Mouse (Mus musculus) limb, embryonic 13.5 days (tissue): ENCODE data around the gene Cabin1. TPM values are rescaled to one million over a fixed set of nuclear protein-coding genes. Genes with fewer than 3 reads are reported as not detected.

Experiments
- ATAC-seq: fragments of 200-750 bp; cut with Nextera tagmentation; 2 replicates; pipeline ENCODE4 v1.8.0; 2017; ENCODE audit warnings: low read depth, moderate number of reproducible peaks, moderate TSS enrichment; ENCODE audit not compliant: low FRiP score
- H3K27ac ChIP-seq: fragments of 300-500 bp; sonication (generic); 2 replicates; pipeline ENCODE4 v1.5.1; 2015; ENCODE audit warnings: inconsistent platforms, mild to moderate bottlenecking, moderate library complexity
- H3K27me3 ChIP-seq: fragments of 300-500 bp; sonication (generic); 2 replicates; pipeline ENCODE4 v1.6.1; 2015; ENCODE audit warnings: mild to moderate bottlenecking, inconsistent platforms
- H3K36me3 ChIP-seq: fragments of 300-500 bp; sonication (generic); 2 replicates; pipeline ENCODE4 v1.6.1; 2015; ENCODE audit warnings: inconsistent platforms, mild to moderate bottlenecking, moderate library complexity
- H3K4me1 ChIP-seq: fragments of 300-500 bp; sonication (generic); 2 replicates; pipeline ENCODE4 v1.6.1; 2015; ENCODE audit warnings: inconsistent platforms
- H3K4me2 ChIP-seq: fragments of 300-500 bp; sonication (generic); replicated peaks from 2 replicates; pipeline ENCODE4 v1.6.1; 2015; ENCODE audit warnings: inconsistent platforms, mild to moderate bottlenecking, moderate library complexity
- H3K4me3 ChIP-seq: fragments of 300-500 bp; sonication (generic); 2 replicates; pipeline ENCODE4 v1.5.1; 2015; ENCODE audit warnings: moderate library complexity, mild to moderate bottlenecking, inconsistent platforms
- H3K9ac ChIP-seq: fragments of 300-500 bp; sonication (generic); 2 replicates; pipeline ENCODE4 v1.6.1; 2015; ENCODE audit warnings: mild to moderate bottlenecking, inconsistent platforms
- H3K9me3 ChIP-seq: fragments of 300-500 bp; sonication (generic); 2 replicates; pipeline ENCODE4 v1.6.1; 2016; ENCODE audit warnings: inconsistent platforms
- WGBS: fragments of 180-500 bp; shearing (Covaris S2); methylation state at CpG from one replicate; pipeline ENCODE4 v1.1.7; 2015; 5-methylcytosine and 5-hydroxymethylcytosine counted together
- polyA plus RNA-seq: library from polyadenylated mRNA; unstranded; fragments of >200 nt; fragmentation: Nextera tagmentation; extraction: Ambion mirVana; gene quantifications from 2 replicates; pipeline ENCODE4 v1.2.1, GENCODE M21; 2015

The Cabin1 gene
- polyA plus RNA-seq, 1 experiment from 2014 or later = 32.5 TPM

- WGBS = 87% methylated on average over 3 of the region's 3 CpGs
- Histone ChIP-seq H3K36me3 (peaks cover 26% of the 10 kb centered on the region), H3K4me1 (peaks cover 15% of the 10 kb centered on the region), H3K9ac (no peak overlapping the region), H3K9me3 (no peaks in the 10 kb centered on the region), H3K4me2 (peak overlapping the region; percentile 45; the same call in 1 of the 2 replicates), H3K27ac (no peak overlapping the region), H3K4me3 (no peak overlapping the region), H3K27me3 (no peaks in the 10 kb centered on the region)
- ATAC-seq = no peak
These were observed 1.7 kb downstream of the Cabin1 start for GRCm38 (mm10) chr10:75762413-75762812.

- H3K4me3 ChIP-seq = no peak overlapping the region
- H3K4me1 ChIP-seq = peaks cover 15% of the 10 kb centered on the region
- H3K9me3 ChIP-seq = no peaks in the 10 kb centered on the region
- no peaks in the 10 kb centered on the region for H3K27me3 ChIP-seq
- H3K27ac ChIP-seq = no peak overlapping the region
- H3K36me3 ChIP-seq = peaks cover 26% of the 10 kb centered on the region
- 98% methylated on average over 3 of the region's 3 CpGs for WGBS
- H3K4me2 ChIP-seq = no peak overlapping the region
- no peak for ATAC-seq
- no peak overlapping the region for H3K9ac ChIP-seq
These were observed 3.8 kb downstream of the Cabin1 start for GRCm38 (mm10) chr10:75760311-75760710.

GRCm38 (mm10) chr10:75756719-75757118, 7.4 kb downstream of the Cabin1 start:
- Histone ChIP-seq H3K36me3 (peaks cover 62% of the 10 kb centered on the region), H3K9ac (no peak overlapping the region), H3K9me3 (no peaks in the 10 kb centered on the region), H3K4me3 (no peak overlapping the region), H3K27me3 (no peaks in the 10 kb centered on the region), H3K27ac (no peak overlapping the region), H3K4me2 (no peak overlapping the region), H3K4me1 (no peaks in the 10 kb centered on the region)
- no peak for ATAC-seq
- WGBS = 94% methylated on average over 11 of the region's 11 CpGs

GRCm38 (mm10) chr10:75744017-75744416, 20.1 kb downstream of the Cabin1 start:
- Histone ChIP-seq H3K4me2 (no peak overlapping the region), H3K27ac (no peak overlapping the region), H3K4me1 (no peaks in the 10 kb centered on the region), H3K4me3 (no peak overlapping the region), H3K9me3 (no peaks in the 10 kb centered on the region), H3K9ac (no peak overlapping the region), H3K36me3 (peaks cover 95% of the 10 kb centered on the region), H3K27me3 (no peaks in the 10 kb centered on the region)
- 40% methylated on average over 3 of the region's 3 CpGs for WGBS
- peak; percentile 88 for ATAC-seq

GRCm38 (mm10) chr10:75743369-75743768, 20.8 kb downstream of the Cabin1 start:
- H3K36me3 ChIP-seq = peaks cover 96% of the 10 kb centered on the region
- H3K9me3 ChIP-seq = no peaks in the 10 kb centered on the region
- no peak overlapping the region for H3K9ac ChIP-seq
- H3K4me1 ChIP-seq = no peaks in the 10 kb centered on the region
- H3K27me3 ChIP-seq = no peaks in the 10 kb centered on the region
- H3K4me3 ChIP-seq = no peak overlapping the region
- WGBS = 91% methylated on average over 12 of the region's 12 CpGs
- ATAC-seq = no peak
- no peak overlapping the region for H3K4me2 ChIP-seq
- H3K27ac ChIP-seq = no peak overlapping the region

GRCm38 (mm10) chr10:75740866-75741265, 23.3 kb downstream of the Cabin1 start:
- ATAC-seq = no peak
- no peak overlapping the region for H3K4me3 ChIP-seq
- H3K9ac ChIP-seq = no peak overlapping the region
- H3K27ac ChIP-seq = no peak overlapping the region
- peaks cover 94% of the 10 kb centered on the region for H3K36me3 ChIP-seq
- H3K4me1 ChIP-seq = no peaks in the 10 kb centered on the region
- H3K4me2 ChIP-seq = no peak overlapping the region
- H3K27me3 ChIP-seq = no peaks in the 10 kb centered on the region
- 91% methylated on average over 3 of the region's 3 CpGs for WGBS
- H3K9me3 ChIP-seq = no peaks in the 10 kb centered on the region

GRCm38 (mm10) chr10:75725449-75725848, 38.7 kb downstream of the Cabin1 start:
- WGBS = 86% methylated on average over 7 of the region's 7 CpGs
- no peak overlapping the region for H3K4me3 ChIP-seq
- H3K9me3 ChIP-seq = no peaks in the 10 kb centered on the region
- H3K9ac ChIP-seq = no peak overlapping the region
- no peak for ATAC-seq
- H3K4me2 ChIP-seq = no peak overlapping the region
- no peaks in the 10 kb centered on the region for H3K27me3 ChIP-seq
- H3K4me1 ChIP-seq = no peaks in the 10 kb centered on the region
- H3K27ac ChIP-seq = no peak overlapping the region
- H3K36me3 ChIP-seq = peaks cover 89% of the 10 kb centered on the region

GRCm38 (mm10) chr10:75720215-75720614, 43.9 kb downstream of the Cabin1 start:
- Histone ChIP-seq H3K4me1 (no peaks in the 10 kb centered on the region), H3K9ac (no peak overlapping the region), H3K36me3 (peaks cover 92% of the 10 kb centered on the region), H3K9me3 (no peaks in the 10 kb centered on the region), H3K4me2 (no peak overlapping the region), H3K27ac (no peak overlapping the region), H3K4me3 (no peak overlapping the region), H3K27me3 (no peaks in the 10 kb centered on the region)
- 88% methylated on average over 5 of the region's 5 CpGs for WGBS
- ATAC-seq = no peak

GRCm38 (mm10) chr10:75714795-75715194, 49.3 kb downstream of the Cabin1 start:
- WGBS = 77% methylated on average over 3 of the region's 3 CpGs

GRCm38 (mm10) chr10:75713026-75713425, 51.1 kb downstream of the Cabin1 start:
- Histone ChIP-seq H3K27me3 (no peaks in the 10 kb centered on the region), H3K4me3 (no peak overlapping the region), H3K9ac (no peak overlapping the region), H3K4me2 (no peak overlapping the region), H3K9me3 (no peaks in the 10 kb centered on the region), H3K4me1 (no peaks in the 10 kb centered on the region), H3K27ac (no peak overlapping the region), H3K36me3 (peaks cover 96% of the 10 kb centered on the region)
- no peak for ATAC-seq
- 95% methylated on average over 11 of the region's 11 CpGs for WGBS

More at GRCm38 (mm10) chr10:75714795-75715194, 49.3 kb downstream of the Cabin1 start:
- ATAC-seq = no peak
- Histone ChIP-seq H3K9me3 (no peaks in the 10 kb centered on the region), H3K9ac (no peak overlapping the region), H3K4me3 (no peak overlapping the region), H3K27me3 (no peaks in the 10 kb centered on the region), H3K36me3 (peaks cover 91% of the 10 kb centered on the region), H3K4me2 (no peak overlapping the region), H3K27ac (no peak overlapping the region), H3K4me1 (no peaks in the 10 kb centered on the region)

GRCm38 (mm10) chr10:75710210-75710609, 53.9 kb downstream of the Cabin1 start:
- peaks cover 92% of the 10 kb centered on the region for H3K36me3 ChIP-seq
- no peak for ATAC-seq
- WGBS = 84% methylated on average over 2 of the region's 2 CpGs

GRCm38 (mm10) chr10:75709261-75709660, 54.9 kb downstream of the Cabin1 start:
- Histone ChIP-seq H3K4me3 (no peak overlapping the region), H3K9me3 (no peaks in the 10 kb centered on the region), H3K9ac (no peak overlapping the region), H3K36me3 (peaks cover 84% of the 10 kb centered on the region), H3K4me2 (no peak overlapping the region), H3K27ac (no peak overlapping the region), H3K4me1 (peaks cover 11% of the 10 kb centered on the region), H3K27me3 (no peaks in the 10 kb centered on the region)
- 89% methylated on average over 9 of the region's 9 CpGs for WGBS
- no peak for ATAC-seq

More at GRCm38 (mm10) chr10:75710210-75710609, 53.9 kb downstream of the Cabin1 start:
- H3K4me2 ChIP-seq = no peak overlapping the region
- no peak overlapping the region for H3K27ac ChIP-seq
- no peaks in the 10 kb centered on the region for H3K27me3 ChIP-seq
- no peak overlapping the region for H3K4me3 ChIP-seq
- no peak overlapping the region for H3K9ac ChIP-seq
- peaks cover 4% of the 10 kb centered on the region; the same call in 1 of the 2 replicates for H3K4me1 ChIP-seq
- H3K9me3 ChIP-seq = no peaks in the 10 kb centered on the region

- 46% methylated on average over 9 of the region's 9 CpGs for WGBS
- ATAC-seq = no peak
- Histone ChIP-seq H3K4me3 (no peak overlapping the region), H3K27me3 (no peaks in the 10 kb centered on the region), H3K4me1 (peaks cover 12% of the 10 kb centered on the region), H3K4me2 (no peak overlapping the region), H3K9ac (no peak overlapping the region), H3K27ac (no peak overlapping the region), H3K9me3 (no peaks in the 10 kb centered on the region), H3K36me3 (peaks cover 79% of the 10 kb centered on the region)
These were observed 55.5 kb downstream of the Cabin1 start for GRCm38 (mm10) chr10:75708633-75708992.
